Mouse (Mus musculus): ENCODE results near the gene Pard6b. TPM values are rescaled to one million over a fixed set of nuclear protein-coding genes. Genes with fewer than 3 reads are reported as not detected.

Pard6b gene
- total and polyA plus RNA-seq, 3 experiments = 3.9 to 7.6 TPM; not detected in 1

- no peak for DNase-seq (ENCODE audit: low read depth, low spot score)
- Histone ChIP-seq H3K27ac (ENCODE audit: control insufficient read depth, low read depth, low read length) (no peak overlapping the region), H3K36me3 (ENCODE audit: control insufficient read depth in 1 of 2, insufficient read depth in 2 of 2, low read length in 2 of 2) (no peaks in the 10 kb centered on the region), H3K9ac (ENCODE audit: control insufficient read depth, low read depth, low read length, poor library complexity, severe bottlenecking) (no peak overlapping the region), H3K4me1 (ENCODE audit: control insufficient read depth in 1 of 2, insufficient read depth in 2 of 2, low read length in 2 of 2) (no peaks in the 10 kb centered on the region), H3K79me2 (ENCODE audit: control insufficient read depth, insufficient read depth, low read length, poor library complexity) (no peaks in the 10 kb centered on the region), H3K27me3 (ENCODE audit: control insufficient read depth in 1 of 2, insufficient read depth in 2 of 2, low read length in 2 of 2) (no peaks in the 10 kb centered on the region), H3K9me3 (replicated peaks; ENCODE audit: insufficient read depth, low read length) (no peaks in the 10 kb centered on the region), H3K4me3 (ENCODE audit: control insufficient read depth in 1 of 2, insufficient read depth in 1 of 2, low read depth in 2 of 2, low read length in 2 of 2) (no peak overlapping the region)
- TF ChIP-seq ETS1 (IDR thresholded peaks at IDR 0.05; ENCODE audit: low read depth, low read length) (no peak), USF2 (IDR thresholded peaks at IDR 0.05; ENCODE audit: borderline replicate concordance in 1 of 2, insufficient read depth in 1 of 2, low read depth in 1 of 2, low read length in 2 of 2) (no peak), TBP (IDR thresholded peaks at IDR 0.05; ENCODE audit: low read depth, low read length) (no peak), KAT2A (conservative IDR thresholded peaks at IDR 0.05; ENCODE audit: low read depth, low read length) (no peak), MAFK (IDR thresholded peaks at IDR 0.05; ENCODE audit: borderline replicate concordance, low read depth, low read length) (no peak), JUND (IDR thresholded peaks at IDR 0.05; ENCODE audit: low read depth, low read length) (no peak), CTCF (IDR thresholded peaks at IDR 0.05 in 2 of 3, conservative IDR thresholded peaks at IDR 0.05 in 1 of 3; ENCODE audit: control insufficient read depth in 1 of 3, insufficient read depth in 1 of 3, low read depth in 2 of 3, low read length in 3 of 3, poor library complexity in 1 of 3, severe bottlenecking in 1 of 3) (no peak)
Observed at GRCm38 (mm10) chr2:168104375-168105144, 23.8 kb downstream of the Pard6b start.

GRCm38 (mm10) chr2:168105271-168105670 is 24.5 kb downstream of the Pard6b start:
- H3K79me2 ChIP-seq (ENCODE audit: control insufficient read depth, insufficient read depth, low read length, poor library complexity) = no peaks in the 10 kb centered on the region
- H3K9ac ChIP-seq (ENCODE audit: control insufficient read depth, low read depth, low read length, poor library complexity, severe bottlenecking) = no peak overlapping the region
- H3K4me1 ChIP-seq (ENCODE audit: control insufficient read depth in 1 of 2, insufficient read depth in 2 of 2, low read length in 2 of 2) = no peaks in the 10 kb centered on the region
- no peak overlapping the region for H3K27ac ChIP-seq (ENCODE audit: control insufficient read depth, low read depth, low read length)
- TF ChIP-seq MAZ (IDR thresholded peaks at IDR 0.05; ENCODE audit: low read depth, low read length) = no peak
- TF ChIP-seq SMC3 (IDR thresholded peaks at IDR 0.05; ENCODE audit: low read depth, low read length) = no peak
- no peak for TF ChIP-seq USF1 (IDR thresholded peaks at IDR 0.05; ENCODE audit: low read depth, low read length)
- no peak for TF ChIP-seq RAD21 (IDR thresholded peaks at IDR 0.05; ENCODE audit: low read depth, low read length)
- no peak for TF ChIP-seq TCF12 (IDR thresholded peaks at IDR 0.05; ENCODE audit: low read depth, low read length)
- TF ChIP-seq CTCF (IDR thresholded peaks at IDR 0.05 in 2 of 3, conservative IDR thresholded peaks at IDR 0.05 in 1 of 3; ENCODE audit: control insufficient read depth in 1 of 3, insufficient read depth in 1 of 3, low read depth in 2 of 3, low read length in 3 of 3, poor library complexity in 1 of 3, severe bottlenecking in 1 of 3) = no peak
- no peak for TF ChIP-seq GATA1 (IDR thresholded peaks at IDR 0.05; ENCODE audit: low read depth, low read length)
- no peak for TF ChIP-seq MYB (IDR thresholded peaks at IDR 0.05; ENCODE audit: low read depth, low read length)
- TF ChIP-seq ZNF384 (IDR thresholded peaks at IDR 0.05; ENCODE audit: low read depth, low read length) = no peak
- TF ChIP-seq EP300 (IDR thresholded peaks at IDR 0.05; ENCODE audit: low read depth in 1 of 2, low read length in 2 of 2) = no peak
- TF ChIP-seq HCFC1 (IDR thresholded peaks at IDR 0.05; ENCODE audit: low read depth, low read length) = no peak
- H3K4me3 ChIP-seq (ENCODE audit: control insufficient read depth in 1 of 2, insufficient read depth in 1 of 2, low read depth in 2 of 2, low read length in 2 of 2) = no peak overlapping the region
- no peaks in the 10 kb centered on the region for H3K9me3 ChIP-seq (replicated peaks; ENCODE audit: insufficient read depth, low read length)
- no peaks in the 10 kb centered on the region for H3K36me3 ChIP-seq (ENCODE audit: control insufficient read depth in 1 of 2, insufficient read depth in 2 of 2, low read length in 2 of 2)
- DNase-seq (ENCODE audit: low read depth, low spot score) = no peak
- no peaks in the 10 kb centered on the region for H3K27me3 ChIP-seq (ENCODE audit: control insufficient read depth in 1 of 2, insufficient read depth in 2 of 2, low read length in 2 of 2)

All from MEL (cell line).